Mouse (Mus musculus) large intestine, adult 2 months (tissue): ENCODE measurements around the gene Krtap24-1. TPM values are rescaled to one million over a fixed set of nuclear protein-coding genes. Genes with fewer than 3 reads are reported as not detected.

ENCODE experiments used
- DNase-seq: peaks from one replicate; pipeline ENCODE4 v3.0.0-alpha.2; 2012; ENCODE audit warnings: low read depth, low spot score
- WGBS: fragments of 180-500 bp; shearing (Covaris S2); methylation state at CpG from one replicate; pipeline ENCODE4 v1.1.7; 2018; 5-methylcytosine and 5-hydroxymethylcytosine counted together
- polyA plus RNA-seq: library from polyadenylated mRNA; depleted of rRNA; stranded (reverse); fragments of >200 nt; gene quantifications from 2 replicates; pipeline ENCODE4 v1.2.3, GENCODE M21; 2012; rRNA removed

Krtap24-1 gene
- polyA plus RNA-seq, 1 experiment = not detected

DNA sequence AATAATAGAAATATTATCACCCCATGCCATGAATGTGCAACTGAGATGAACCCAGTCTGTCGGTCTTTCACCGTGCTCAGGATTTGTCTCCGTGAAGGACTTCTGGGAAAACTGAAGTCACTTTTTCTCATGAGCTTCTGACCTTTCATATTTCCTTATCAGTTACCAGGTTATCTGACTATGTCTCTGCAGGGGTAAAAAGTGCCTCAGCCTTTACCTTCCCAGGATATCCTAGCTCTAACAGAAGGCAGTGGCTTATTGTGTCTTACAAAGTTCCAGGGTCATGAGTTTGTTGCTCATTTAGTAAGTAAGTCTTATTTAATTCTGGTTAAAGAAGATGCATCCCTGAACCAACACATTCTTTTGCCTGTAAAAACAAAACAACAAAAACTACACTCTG, 42.3 kb downstream of the Krtap24-1 start:
- WGBS = 39% methylated on average over 3 of the region's 3 CpGs
- no peak for DNase-seq

DNA sequence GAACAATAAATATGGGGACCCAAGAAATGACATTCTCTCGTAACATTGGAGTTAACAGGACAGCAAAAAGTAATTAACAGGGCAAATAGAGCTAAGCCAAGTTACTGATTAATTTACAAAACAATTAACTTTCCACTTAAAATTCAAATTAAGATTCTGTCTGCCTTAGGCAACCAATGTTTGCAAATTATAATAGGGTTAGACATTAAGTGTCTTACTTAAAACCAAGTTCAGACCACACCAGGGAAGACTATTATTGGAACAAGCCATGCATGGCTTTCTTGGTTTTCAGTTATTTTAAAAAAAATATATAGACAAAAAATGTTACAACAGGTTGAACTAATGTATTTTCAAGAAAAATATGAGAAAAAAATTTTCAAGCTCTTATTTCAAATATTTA, 43.0 kb downstream of the Krtap24-1 start:
- 83% methylated on average over 1 of the region's 1 CpGs for WGBS
- DNase-seq = no peak

DNA sequence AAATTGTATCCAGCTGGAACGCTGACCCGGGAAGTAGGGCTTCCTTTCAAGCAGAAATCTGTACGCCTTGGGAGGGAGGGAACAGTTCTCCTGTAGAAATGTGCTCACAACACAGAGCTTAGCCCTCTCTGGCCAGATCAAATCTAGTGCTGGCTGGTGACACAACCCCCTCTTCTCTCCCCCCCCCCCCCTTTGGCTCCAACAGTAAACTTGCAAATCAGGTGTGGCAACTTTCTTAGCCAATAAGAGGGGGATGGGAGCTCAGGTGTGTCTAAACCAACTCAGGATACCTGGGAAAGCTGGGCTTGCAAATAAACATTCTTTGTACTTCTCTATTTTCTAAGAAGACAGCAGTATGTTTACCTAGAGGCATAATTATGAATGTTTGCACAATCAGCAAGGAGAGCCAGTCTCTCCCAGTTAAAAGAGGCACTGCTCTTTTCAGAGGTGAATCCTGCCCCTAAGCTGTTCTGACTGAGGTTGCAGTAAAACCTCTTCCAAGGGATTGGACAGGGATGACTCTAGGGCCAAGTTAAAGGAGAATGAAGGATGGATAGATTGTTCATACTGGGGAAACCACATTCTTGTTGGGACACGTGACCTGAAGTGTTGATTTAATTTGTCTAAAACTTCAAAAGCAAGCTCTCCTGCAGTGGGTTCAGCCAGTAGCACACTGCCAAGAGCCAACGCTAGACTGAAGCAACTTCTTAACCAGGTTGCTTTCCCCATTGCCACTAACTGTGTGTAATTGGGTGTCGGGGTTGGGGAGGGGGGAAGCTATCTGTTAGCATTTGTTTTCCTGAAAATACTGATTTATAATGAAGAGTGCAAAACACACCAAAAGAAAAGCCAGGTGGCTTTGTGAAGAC, 48.8 kb downstream of the Krtap24-1 start, which contains the start of gene Cldn8:
Cldn8 (minus strand) TSS at position 139 of the 869 bp plus-strand sequence.
- DNase-seq = no peak

DNA sequence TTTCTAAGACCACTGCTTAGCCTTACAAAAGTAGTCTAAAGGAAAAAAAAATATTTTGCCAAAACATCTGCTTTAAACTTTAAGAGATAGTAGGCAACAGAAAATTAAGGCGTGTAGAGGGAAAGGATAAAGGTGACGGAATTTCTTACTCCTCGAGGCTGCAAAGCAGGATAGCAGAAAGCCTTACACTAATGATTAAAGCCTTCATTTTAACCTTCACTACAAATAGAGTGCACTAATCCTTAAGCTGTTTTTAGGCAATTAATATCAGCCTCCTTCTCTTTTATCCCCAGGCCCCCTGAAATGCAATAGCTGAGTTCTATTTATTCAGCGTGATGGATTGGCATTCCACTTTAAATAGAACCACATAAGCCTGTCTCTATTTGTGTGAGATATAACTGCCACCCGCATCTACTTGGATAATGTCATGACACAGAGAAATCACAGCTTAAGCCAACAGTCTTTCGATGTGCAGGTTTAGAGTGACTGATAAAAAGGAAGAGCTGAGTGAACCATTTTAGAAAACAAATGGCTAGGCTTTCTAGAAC, 50.4 kb downstream of the Krtap24-1 start:
- WGBS = 26% methylated on average over 6 of the region's 6 CpGs
- no peak for DNase-seq

More for the DNA sequence above, 48.8 kb downstream of the Krtap24-1 start, which contains the start of gene Cldn8:
- WGBS = 36% methylated on average over 6 of the region's 6 CpGs

Other genes starting within 250 kb of the Krtap24-1 start
- not detected in 2 replicates for gene Cldn17, start 105.3 kb downstream of the Krtap24-1 start, polyA plus RNA-seq
- gene Cldn8, start 49.1 kb downstream of the Krtap24-1 start, polyA plus RNA-seq = 0.91 and 2.0 TPM in 2 replicates
- gene 2310079G19Rik, start 15.4 kb upstream of the Krtap24-1 start, polyA plus RNA-seq = not detected in 2 replicates
- gene Krtap26-1, start 35.5 kb upstream of the Krtap24-1 start, polyA plus RNA-seq = not detected in 2 replicates
- gene Krtap27-1, start 59.4 kb upstream of the Krtap24-1 start, polyA plus RNA-seq = not detected in 2 replicates
- not detected in 2 replicates for gene 2310061N02Rik, start 95.7 kb upstream of the Krtap24-1 start, polyA plus RNA-seq
- gene Krtap13-1, start 116.6 kb upstream of the Krtap24-1 start, polyA plus RNA-seq = not detected in 2 replicates
- gene Krtap13, start 139.4 kb upstream of the Krtap24-1 start, polyA plus RNA-seq = not detected in 2 replicates
- not detected in 2 replicates for gene 2310034C09Rik, start 146.6 kb upstream of the Krtap24-1 start, polyA plus RNA-seq
- gene 2310057N15Rik, start 161.9 kb upstream of the Krtap24-1 start, polyA plus RNA-seq = not detected in 2 replicates
- gene Gm5965, start 165.6 kb upstream of the Krtap24-1 start, polyA plus RNA-seq = not detected in 2 replicates
- gene Gm20741, start 199.9 kb upstream of the Krtap24-1 start, polyA plus RNA-seq = not detected in 2 replicates
- gene Krtap15, start 207.9 kb upstream of the Krtap24-1 start, polyA plus RNA-seq = not detected in 2 replicates
- not detected in 2 replicates for gene Krtap14, start 213.9 kb upstream of the Krtap24-1 start, polyA plus RNA-seq